Mouse (Mus musculus) ES-E14 (cell line): ENCODE measurements around the gene 2810021J22Rik. TPM values are rescaled to one million over a fixed set of nuclear protein-coding genes. Genes with fewer than 3 reads are reported as not detected.

ENCODE experiments used
- DNase-seq: peaks from one replicate; pipeline ENCODE4 v3.0.0-alpha.2; 2013; ENCODE audit warnings: low read depth, low spot score
- H3K27ac ChIP-seq: 2 replicates; pipeline ENCODE4 v1.5.1; 2012; ENCODE audit warnings: low read depth, mild to moderate bottlenecking, low read length, moderate library complexity, mixed read lengths; ENCODE audit not compliant: poor library complexity, insufficient read depth, severe bottlenecking
- H3K36me3 ChIP-seq: 2 replicates; pipeline ENCODE4 v1.6.1; 2012; ENCODE audit warnings: mild to moderate bottlenecking, low read length, moderate library complexity, mixed read lengths; ENCODE audit not compliant: control insufficient read depth, poor library complexity, insufficient read depth, severe bottlenecking
- H3K4me1 ChIP-seq, 2 experiments: fragments of 150-350 bp in 1 of 2; sonication (generic) in 1 of 2; 2 replicates each; pipeline ENCODE4 v1.6.1; 2012; ENCODE audit warnings: low read length in 2 of 2, mild to moderate bottlenecking in 1 of 2, mixed read lengths in 1 of 2; ENCODE audit not compliant: control insufficient read depth in 2 of 2, insufficient read depth in 2 of 2, poor library complexity in 1 of 2
- H3K4me3 ChIP-seq, 2 experiments: fragments of 150-350 bp in 1 of 2; sonication (generic) in 1 of 2; 2 replicates each; pipeline ENCODE4 v1.5.1; 2012; ENCODE audit warnings: low read length in 2 of 2, low read depth in 1 of 2, mild to moderate bottlenecking in 1 of 2, mixed read lengths in 1 of 2; ENCODE audit not compliant: insufficient read depth in 1 of 2, poor library complexity in 1 of 2, severe bottlenecking in 1 of 2
- H3K9ac ChIP-seq: 2 replicates; pipeline ENCODE4 v1.6.1; 2012; ENCODE audit warnings: low read depth, mild to moderate bottlenecking, low read length, mixed read lengths; ENCODE audit not compliant: poor library complexity, insufficient read depth, severe bottlenecking
- H3K9me3 ChIP-seq: fragments of 150-350 bp; sonication (generic); 2 replicates; pipeline ENCODE4 v1.6.1; 2012; ENCODE audit warnings: low read depth, mild to moderate bottlenecking, low read length; ENCODE audit not compliant: control insufficient read depth, insufficient read depth
- CHD2 ChIP-seq: IDR thresholded peaks from 2 replicates; pipeline ENCODE4 v1.6.1; 2014; ENCODE audit warnings: mild to moderate bottlenecking, low read depth, low read length, inconsistent platforms
- HCFC1 ChIP-seq: IDR thresholded peaks from 2 replicates; pipeline ENCODE4 v1.6.1; 2012; ENCODE audit warnings: low read length, inconsistent platforms, borderline replicate concordance; ENCODE audit not compliant: insufficient read depth
- MAFK ChIP-seq: IDR thresholded peaks from 2 replicates; pipeline ENCODE4 v1.6.1; 2014; ENCODE audit warnings: mild to moderate bottlenecking, low read depth, low read length, inconsistent platforms; ENCODE audit not compliant: insufficient read depth
- ZC3H11A ChIP-seq: IDR thresholded peaks from 2 replicates; pipeline ENCODE4 v1.6.1; 2012; ENCODE audit warnings: low read depth, mild to moderate bottlenecking, inconsistent platforms, low read length, borderline replicate concordance
- ZNF384 ChIP-seq: IDR thresholded peaks from 2 replicates; pipeline ENCODE4 v1.6.1; 2012; ENCODE audit warnings: low read depth, low read length, inconsistent platforms
- in situ Hi-C, 2 experiments: fragments of 600-800 bp; cut with MboI; formaldehyde crosslinking; loops; one replicate each; pipeline ENCODE4 v1.15.1; 2025; ENCODE audit warnings: low sequenced_read_pairs in 2 of 2, inconsistent platforms in 1 of 2; ENCODE audit not compliant: unreplicated experiment in 2 of 2
- total RNA-seq: library from RNA; depleted of rRNA; stranded (reverse); fragments of 300-350 nt; gene quantifications from 2 replicates; pipeline ENCODE4 v1.2.3, GENCODE M21; 2012

The 2810021J22Rik gene
- total RNA-seq, 1 experiment, result 5.7 TPM

DNA sequence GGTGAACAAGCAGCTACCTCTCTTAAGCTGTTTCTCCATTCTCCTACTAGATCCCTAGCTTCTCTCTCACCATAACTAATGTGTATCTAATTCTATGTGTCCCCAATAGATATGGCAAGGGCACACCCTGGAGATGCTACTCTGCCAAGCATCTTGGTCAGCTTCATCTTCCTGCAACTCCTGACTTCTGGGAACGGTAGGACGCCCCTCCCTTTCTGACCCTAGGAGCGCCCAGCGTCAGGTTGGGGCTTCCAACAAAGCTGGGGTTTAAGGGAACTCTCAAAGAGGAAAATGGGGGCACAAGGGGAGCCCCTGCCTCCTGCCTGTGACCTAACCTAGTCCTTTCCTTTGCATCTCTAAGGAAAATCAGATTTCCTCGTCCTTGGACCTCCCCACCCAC, 51.7 kb downstream of the 2810021J22Rik start:
- Histone ChIP-seq H3K9me3 (no peaks in the 10 kb centered on the region), H3K4me1 (no peaks in the 10 kb centered on the region), H3K27ac (no peak overlapping the region), H3K4me3 (no peak overlapping the region), H3K9ac (no peak overlapping the region), H3K36me3 (no peaks in the 10 kb centered on the region)
- DNase-seq, result no peak
- TF ChIP-seq CHD2 (no peak), HCFC1 (no peak), ZNF384 (no peak), MAFK (no peak), ZC3H11A (no peak)
- in situ Hi-C loops, result no loop called here

- Histone ChIP-seq H3K4me1 (no peaks in the 10 kb centered on the region), H3K36me3 (no peaks in the 10 kb centered on the region), H3K27ac (no peak overlapping the region), H3K4me3 (no peak overlapping the region), H3K9ac (no peak overlapping the region), H3K9me3 (no peaks in the 10 kb centered on the region)
- TF ChIP-seq ZNF384 (no peak), HCFC1 (no peak), CHD2 (no peak), MAFK (no peak), ZC3H11A (no peak)
- DNase-seq, result no peak
- in situ Hi-C loops, result no loop called here
Measured at GRCm38 (mm10) chr11:58922420-58922819, 55.4 kb downstream of the 2810021J22Rik start.

- H3K27ac ChIP-seq, result no peak overlapping the region
- H3K4me1 ChIP-seq, result peaks cover 0 to 8% of the 10 kb centered on the region in 2 experiments; a peak in 1 of 4 replicates
- no peak for DNase-seq
- in situ Hi-C loops, result no loop called here
- H3K9me3 ChIP-seq, result no peaks in the 10 kb centered on the region
- no peak for TF ChIP-seq MAFK
- TF ChIP-seq HCFC1, result no peak
- no peak for TF ChIP-seq ZNF384
- no peak for TF ChIP-seq CHD2
- no peak for TF ChIP-seq ZC3H11A
- H3K9ac ChIP-seq, result no peak overlapping the region
- H3K4me3 ChIP-seq, result no peak overlapping the region
- H3K36me3 ChIP-seq, result peaks cover 3% of the 10 kb centered on the region; the same call in 1 of the 2 replicates
Measured at GRCm38 (mm10) chr11:58926651-58927050, 59.6 kb downstream of the 2810021J22Rik start.

GRCm38 (mm10) chr11:58927053-58927452, 60.0 kb downstream of the 2810021J22Rik start:
- DNase-seq, result no peak
- in situ Hi-C loops, result no loop called here
- H3K27ac ChIP-seq, result no peak overlapping the region
- TF ChIP-seq CHD2 (no peak), MAFK (no peak), ZC3H11A (no peak), ZNF384 (no peak), HCFC1 (no peak)
- H3K36me3 ChIP-seq, result peaks cover 7% of the 10 kb centered on the region; the same call in 1 of the 2 replicates
- peaks cover 0 to 8% of the 10 kb centered on the region in 2 experiments; a peak in 1 of 4 replicates for H3K4me1 ChIP-seq
- no peak overlapping the region for H3K4me3 ChIP-seq
- no peaks in the 10 kb centered on the region for H3K9me3 ChIP-seq
- no peak overlapping the region for H3K9ac ChIP-seq
